Mouse (Mus musculus) liver, embryonic 14.5 days (tissue): ENCODE data around the gene Dnmt3a. TPM values are rescaled to one million over a fixed set of nuclear protein-coding genes. Genes with fewer than 3 reads are reported as not detected.

Experiments used
- ATAC-seq: fragments of 200-750 bp; cut with Nextera tagmentation; 2 replicates; pipeline ENCODE4 v1.8.0; 2017; ENCODE audit warnings: moderate number of reproducible peaks, mild to moderate bottlenecking, moderate library complexity; ENCODE audit not compliant: insufficient read depth
- DNase-seq, 3 experiments: peaks; one replicate each; pipeline ENCODE4 v3.0.0-alpha.2; 2012 to 2013; ENCODE audit warnings: low read depth in 3 of 3, low spot score in 3 of 3
- H3K27ac ChIP-seq: fragments of 300-500 bp; sonication (generic); 2 replicates; pipeline ENCODE4 v1.5.1; 2014; ENCODE audit warnings: moderate library complexity, mild to moderate bottlenecking, control low read depth, inconsistent platforms
- H3K27me3 ChIP-seq: fragments of 300-500 bp; sonication (generic); 2 replicates; pipeline ENCODE4 v1.6.1; 2014; ENCODE audit warnings: mild to moderate bottlenecking, low read length, moderate library complexity; ENCODE audit not compliant: control insufficient read depth, insufficient read depth
- H3K36me3 ChIP-seq: fragments of 300-500 bp; sonication (generic); replicated peaks from 2 replicates; pipeline ENCODE4 v1.6.1; 2014; ENCODE audit warnings: low read depth; ENCODE audit not compliant: control insufficient read depth, insufficient read depth
- H3K4me1 ChIP-seq, 2 experiments: fragments of 200-500 bp in 1 of 2; fragments of 300-500 bp in 1 of 2; sonication (generic) in 1 of 2; replicated peaks; 2 replicates each; pipeline ENCODE4 v1.6.1; 2012 to 2014; ENCODE audit warnings: antibody characterized with exemption in 1 of 2, inconsistent platforms in 1 of 2, low read length in 1 of 2; ENCODE audit not compliant: control insufficient read depth in 2 of 2, insufficient read depth in 2 of 2
- H3K4me2 ChIP-seq: fragments of 300-500 bp; sonication (generic); 2 replicates; pipeline ENCODE4 v1.6.1; 2014; ENCODE audit warnings: low read depth, mild to moderate bottlenecking, control low read depth, moderate library complexity
- H3K4me3 ChIP-seq, 2 experiments: fragments of 200-500 bp in 1 of 2; fragments of 300-500 bp in 1 of 2; sonication (generic) in 1 of 2; 2 replicates each; pipeline ENCODE4 v1.5.1; 2012 to 2014; ENCODE audit warnings: low read depth in 2 of 2, low read length in 2 of 2, mild to moderate bottlenecking in 2 of 2, control low read depth in 1 of 2, inconsistent platforms in 1 of 2, moderate library complexity in 1 of 2; ENCODE audit not compliant: insufficient read depth in 1 of 2
- H3K9ac ChIP-seq: fragments of 300-500 bp; sonication (generic); replicated peaks from 2 replicates; pipeline ENCODE4 v1.6.1; 2014; ENCODE audit warnings: mild to moderate bottlenecking, control low read depth, moderate library complexity
- H3K9me3 ChIP-seq: fragments of 300-500 bp; sonication (generic); 2 replicates; pipeline ENCODE4 v1.6.1; 2016; ENCODE audit warnings: low read length, mixed read lengths; ENCODE audit not compliant: control insufficient read depth
- CTCF ChIP-seq: IDR thresholded peaks from 2 replicates; pipeline ENCODE4 v1.5.1; 2016; ENCODE audit warnings: antibody characterized with exemption, low read depth, control low read depth
- EP300 ChIP-seq: IDR thresholded peaks from 2 replicates; pipeline ENCODE4 v1.6.1; 2016; ENCODE audit warnings: antibody characterized with exemption, low read depth
- WGBS: fragments of 180-500 bp; shearing (Covaris S2); extraction: QIAGEN DNeasy Blood & Tissue Kit; methylation state at CpG from one replicate; pipeline ENCODE4 v1.1.7; 2014; ENCODE audit not compliant: insufficient replicate concordance; 5-methylcytosine and 5-hydroxymethylcytosine counted together
- polyA plus RNA-seq, 2 experiments: library from polyadenylated mRNA; depleted of rRNA in 1 of 2; stranded (reverse) in 1 of 2; unstranded in 1 of 2; fragments of >200 nt; fragmentation: Nextera tagmentation in 1 of 2; extraction: Ambion mirVana in 1 of 2; gene quantifications; 2 replicates each; pipeline versions ENCODE4 v1.2.1 to v1.2.3; 2012 to 2014

Dnmt3a gene
- polyA plus RNA-seq, 2 experiments: 5.3 to 12.8 TPM

- WGBS: 63% methylated on average over 6 of the region's 6 CpGs
- Histone ChIP-seq H3K4me3 (no peak overlapping the region), H3K4me1 (peaks cover 0 to 3% of the 10 kb centered on the region in 2 experiments; a peak in 2 of 4 replicates), H3K27me3 (no peaks in the 10 kb centered on the region), H3K9ac (no peak overlapping the region), H3K27ac (no peak overlapping the region), H3K9me3 (no peaks in the 10 kb centered on the region), H3K36me3 (no peaks in the 10 kb centered on the region), H3K4me2 (no peak overlapping the region)
- DNase-seq (no peak), ATAC-seq (no peak)
- TF ChIP-seq CTCF (no peak), EP300 (no peak)
Measured at GRCm38 (mm10) chr12:3761591-3762295, 44.1 kb upstream of the Dnmt3a start.

DNA sequence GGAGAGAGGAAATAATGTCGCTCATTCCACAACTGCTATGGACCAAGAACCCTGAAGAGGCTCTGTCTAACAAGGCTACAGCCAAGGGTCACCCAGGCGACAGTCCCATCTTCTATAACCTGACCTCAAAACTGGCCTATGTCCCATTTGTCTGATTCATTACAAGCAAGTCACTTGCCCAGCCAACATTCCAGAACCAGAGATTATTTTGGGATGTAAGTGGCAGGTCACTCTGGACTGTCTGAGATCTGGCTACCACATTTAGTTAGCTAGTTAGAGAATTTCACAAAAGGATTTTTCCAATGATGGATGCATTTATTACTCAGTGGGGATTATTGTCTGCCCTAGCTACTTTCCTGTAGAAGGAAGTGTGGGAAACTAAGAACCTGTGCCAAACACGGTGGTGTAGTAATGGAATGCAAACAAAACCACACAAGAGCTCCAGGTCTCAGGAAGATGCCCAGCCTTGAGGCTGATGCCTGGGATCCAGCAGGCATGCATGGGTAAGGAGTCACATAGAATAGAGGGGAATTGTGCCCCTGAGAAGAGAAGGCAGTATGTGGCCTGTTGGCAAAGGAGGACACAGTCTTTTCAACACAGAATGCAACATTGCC, 41.5 kb upstream of the Dnmt3a start:
- TF ChIP-seq CTCF (no peak), EP300 (no peak)
- Histone ChIP-seq H3K9ac (no peak overlapping the region), H3K4me1 (no peaks in the 10 kb centered on the region), H3K9me3 (no peaks in the 10 kb centered on the region), H3K27ac (no peak overlapping the region), H3K4me2 (no peak overlapping the region), H3K36me3 (no peaks in the 10 kb centered on the region), H3K4me3 (no peak overlapping the region), H3K27me3 (no peaks in the 10 kb centered on the region)
- WGBS: 62% methylated on average over 3 of the region's 3 CpGs
- no peak for ATAC-seq
- no peak for DNase-seq

DNA sequence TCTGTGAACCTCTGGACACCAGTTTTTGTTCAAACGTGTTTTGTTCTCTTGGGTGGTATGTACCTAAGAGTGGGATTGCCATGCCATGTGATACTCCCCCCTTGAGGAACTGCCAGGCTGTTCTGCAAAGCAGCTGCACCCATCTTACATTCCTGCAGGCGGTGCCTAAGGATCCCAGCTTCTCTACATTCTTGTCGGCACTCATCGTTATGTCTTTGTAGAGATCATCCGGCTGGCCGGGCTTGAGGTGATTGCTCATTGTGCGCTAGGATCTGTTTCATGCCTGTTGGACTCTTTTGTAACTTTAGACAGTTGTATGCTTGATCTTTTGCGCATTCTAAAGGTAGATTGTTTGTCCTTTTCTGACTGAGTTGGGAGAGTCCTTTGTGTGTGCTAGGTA, 38.4 kb upstream of the Dnmt3a start:
- TF ChIP-seq EP300: no peak
- no peak for TF ChIP-seq CTCF
- H3K27ac ChIP-seq: no peak overlapping the region
- no peaks in the 10 kb centered on the region for H3K4me1 ChIP-seq
- no peak overlapping the region for H3K4me2 ChIP-seq
- WGBS: 83% methylated on average over 8 of the region's 8 CpGs
- ATAC-seq (no peak), DNase-seq (no peak)
- no peak overlapping the region for H3K4me3 ChIP-seq
- no peaks in the 10 kb centered on the region for H3K27me3 ChIP-seq
- H3K9me3 ChIP-seq: no peaks in the 10 kb centered on the region
- no peak overlapping the region for H3K9ac ChIP-seq
- H3K36me3 ChIP-seq: no peaks in the 10 kb centered on the region

- Histone ChIP-seq H3K4me1 (no peaks in the 10 kb centered on the region), H3K4me3 (no peak overlapping the region), H3K27me3 (no peaks in the 10 kb centered on the region), H3K27ac (no peak overlapping the region), H3K36me3 (no peaks in the 10 kb centered on the region), H3K9me3 (no peaks in the 10 kb centered on the region), H3K9ac (no peak overlapping the region), H3K4me2 (no peak overlapping the region)
- no peak for DNase-seq
- 73% methylated on average over 4 of the region's 4 CpGs for WGBS
- TF ChIP-seq EP300 (no peak), CTCF (no peak)
- ATAC-seq: no peak
Measured at GRCm38 (mm10) chr12:3768391-3768790, 37.4 kb upstream of the Dnmt3a start.

GRCm38 (mm10) chr12:3770546-3770945, 35.3 kb upstream of the Dnmt3a start:
- no peak for ATAC-seq
- 68% methylated on average over 2 of the region's 2 CpGs for WGBS
- TF ChIP-seq EP300 (no peak), CTCF (no peak)
- H3K4me3 ChIP-seq: no peak overlapping the region
- no peaks in the 10 kb centered on the region for H3K9me3 ChIP-seq
- no peak overlapping the region for H3K9ac ChIP-seq
- DNase-seq: no peak
- no peak overlapping the region for H3K27ac ChIP-seq
- no peaks in the 10 kb centered on the region for H3K36me3 ChIP-seq
- no peaks in the 10 kb centered on the region for H3K27me3 ChIP-seq
- no peak overlapping the region for H3K4me2 ChIP-seq
- no peaks in the 10 kb centered on the region for H3K4me1 ChIP-seq
